Mouse (Mus musculus): ENCODE measurements at regions not wholly inside any gene's neighbourhood (a gene's known extent, or its start where the extent isn't known, plus 50 kb on each side); places are given as distances from the start of the nearest gene placed in this dataset.

- TF ChIP-seq CTCF (IDR thresholded peaks at IDR 0.05; ENCODE audit: insufficient read depth, low read depth, low read length) (no peak), POLR2A (IDR thresholded peaks at IDR 0.05; ENCODE audit: insufficient read depth, low read depth, low read length) (no peak)
These were observed 93.3 kb upstream of the Mon1b start for GRCm38 (mm10) chr8:113542082-113542481.
